Mouse (Mus musculus) heart, adult 2 months (tissue): Measurements from ENCODE around the gene Rab11a. TPM values are rescaled to one million over a fixed set of nuclear protein-coding genes. Genes with fewer than 3 reads are reported as not detected.
A peak's percentile ranks its signal among the peaks of the same experiment; 100 is the strongest.
"Not testable (repeated sequence)": the region's sequence is repeated elsewhere in the genome, so short reads cannot be mapped to it uniquely, and the experiment has no call there.

Experiments used
- DNase-seq, 2 experiments: peaks; one replicate each; pipeline ENCODE4 v3.0.0; 2021
- H3K27ac ChIP-seq: fragments of 200-600 bp; 2 replicates; pipeline ENCODE4 v1.8.1; 2022
- H3K27me3 ChIP-seq: fragments of 200-500 bp; 2 replicates; pipeline ENCODE4 v1.6.1; 2012; ENCODE audit warnings: mild to moderate bottlenecking, low read length, inconsistent platforms, mixed read lengths; ENCODE audit not compliant: control insufficient read depth, insufficient read depth
- H3K36me3 ChIP-seq: fragments of 200-500 bp; 2 replicates; pipeline ENCODE4 v1.6.1; 2012; ENCODE audit warnings: low read length, inconsistent platforms; ENCODE audit not compliant: control insufficient read depth, insufficient read depth
- H3K4me1 ChIP-seq: fragments of 200-500 bp; 2 replicates; pipeline ENCODE4 v1.6.1; 2011; ENCODE audit warnings: low read length; ENCODE audit not compliant: control insufficient read depth, insufficient read depth
- H3K4me3 ChIP-seq: fragments of 200-600 bp; 2 replicates; pipeline ENCODE4 v1.8.1; 2022
- H3K79me2 ChIP-seq: fragments of 200-500 bp; replicated peaks from 2 replicates; pipeline ENCODE4 v1.6.1; 2012; ENCODE audit warnings: mild to moderate bottlenecking, inconsistent platforms, low read length, moderate library complexity, mixed read lengths; ENCODE audit not compliant: control insufficient read depth, insufficient read depth
- H3K9ac ChIP-seq: fragments of 200-500 bp; 2 replicates; pipeline ENCODE4 v1.6.1; 2012; ENCODE audit warnings: low read depth, mild to moderate bottlenecking, control low read depth, inconsistent platforms, low read length, mixed read lengths
- CTCF ChIP-seq: fragments of 200-600 bp; IDR thresholded peaks from 2 replicates; pipeline ENCODE4 v1.8.1; 2022; ENCODE audit warnings: antibody characterized with exemption, mild to moderate bottlenecking, moderate library complexity
- EP300 ChIP-seq: fragments of 200-500 bp; IDR thresholded peaks from 2 replicates; pipeline ENCODE4 v1.6.1; 2011; ENCODE audit warnings: low read depth, low read length, control low read depth; ENCODE audit not compliant: insufficient read depth
- POLR2A ChIP-seq: fragments of 200-500 bp; IDR thresholded peaks from 2 replicates; pipeline ENCODE4 v1.6.1; 2011; ENCODE audit warnings: mild to moderate bottlenecking, low read depth, low read length, control low read depth; ENCODE audit not compliant: insufficient read depth
- WGBS: fragments of 180-500 bp; shearing (Covaris S2); methylation state at CpG from one replicate; pipeline ENCODE4 v1.1.7; 2018; 5-methylcytosine and 5-hydroxymethylcytosine counted together
- intact Hi-C: fragments of 180-260 bp; cut with DNase I; formaldehyde crosslinking; loops from one replicate; pipeline ENCODE4 v1.15.1; 2025
- polyA plus RNA-seq: library from polyadenylated mRNA; depleted of rRNA; stranded (reverse); fragments of >200 nt; gene quantifications from 2 replicates; pipeline ENCODE4 v1.2.3, GENCODE M21; 2012
- total RNA-seq, 2 experiments: library from RNA; stranded (reverse); gene quantifications; 2 replicates each; pipeline ENCODE4 v1.2.3; 2021

Gene Rab11a
- total and polyA plus RNA-seq, 3 experiments: 79.0 to 162 (median 154) TPM

GRCm38 (mm10) chr9:64742453-64742852 lies 4.9 kb upstream of the Rab11a start:
- TF ChIP-seq CTCF (no peak), POLR2A (no peak), EP300 (no peak)
- Histone ChIP-seq H3K79me2 (no peaks in the 10 kb centered on the region), H3K27me3 (no peaks in the 10 kb centered on the region), H3K4me3 (no peak overlapping the region), H3K27ac (no peak overlapping the region), H3K36me3 (no peaks in the 10 kb centered on the region), H3K4me1 (no peaks in the 10 kb centered on the region), H3K9ac (no peak overlapping the region)
- WGBS: 35% methylated on average over 1 of the region's 1 CpGs
- no peak for DNase-seq
- intact Hi-C loops: no loop called here

- Histone ChIP-seq H3K4me1 (peaks cover 4% of the 10 kb centered on the region), H3K36me3 (peaks cover 7% of the 10 kb centered on the region), H3K9ac (no peak overlapping the region), H3K4me3 (no peak overlapping the region), H3K27ac (no peak overlapping the region), H3K79me2 (0 out of 2 replicates have a peak, but pooled peaks cover 2% of the 10 kb centered on the region), H3K27me3 (no peaks in the 10 kb centered on the region)
- no peak for TF ChIP-seq CTCF
- no peak for TF ChIP-seq EP300
- no peak for TF ChIP-seq POLR2A
- intact Hi-C loops: loop anchor here (5.0 to 10.0 kb wide), 3 partner anchors 73 to 456 kb away; partner anchors contain the start of genes Dennd4a, Dpp8 and Parp16
- WGBS: 78% methylated on average over 2 of the region's 2 CpGs
- DNase-seq: no peak
These were observed 1.4 kb upstream of the Rab11a start for GRCm38 (mm10) chr9:64739001-64739400.

- H3K4me3 ChIP-seq: peak overlapping the region; percentile 92
- H3K4me1 ChIP-seq: peaks cover 5% of the 10 kb centered on the region
- no peaks in the 10 kb centered on the region for H3K27me3 ChIP-seq
- peak overlapping the region; percentile 94 for H3K27ac ChIP-seq
- H3K79me2 ChIP-seq: 0 out of 2 replicates have a peak, but pooled peaks cover 2% of the 10 kb centered on the region
- intact Hi-C loops: loop anchor here (2.0 to 10.0 kb wide), 4 partner anchors 75 to 458 kb away; partner anchors contain the start of genes Dennd4a, Dis3l, Dpp8 and Parp16
- DNase-seq: peak; percentile 74 to 85
- H3K9ac ChIP-seq: peak overlapping the region; percentile 93
- WGBS: under 1% methylated on average over 35 of the region's 35 CpGs
- H3K36me3 ChIP-seq: peaks cover 18% of the 10 kb centered on the region
- TF ChIP-seq CTCF (peak; percentile 66), POLR2A (peak; percentile 74), EP300 (peak; percentile 97)
These were observed 736 bp downstream of the Rab11a start for GRCm38 (mm10) chr9:64736639-64737405.

- Histone ChIP-seq H3K79me2 (0 out of 2 replicates have a peak, but pooled peaks cover 3% of the 10 kb centered on the region), H3K4me3 (peak overlapping the region; percentile 92), H3K27ac (peak overlapping the region; percentile 94), H3K36me3 (peaks cover 24% of the 10 kb centered on the region), H3K9ac (peak overlapping the region; percentile 43), H3K4me1 (peaks cover 7% of the 10 kb centered on the region), H3K27me3 (no peaks in the 10 kb centered on the region)
- no peak for DNase-seq
- 2% methylated on average over 9 of the region's 9 CpGs for WGBS
- intact Hi-C loops: loop anchor here (2.0 to 10.0 kb wide), 4 partner anchors 76 to 459 kb away; partner anchors contain the start of genes Dennd4a, Dis3l, Dpp8 and Parp16
- TF ChIP-seq CTCF (no peak), EP300 (no peak), POLR2A (no peak)
These were observed 1.4 kb downstream of the Rab11a start for GRCm38 (mm10) chr9:64736076-64736638.

GRCm38 (mm10) chr9:64734992-64735391 lies 2.6 kb downstream of the Rab11a start:
- H3K27me3 ChIP-seq: not testable (repeated sequence)

GRCm38 (mm10) chr9:64734166-64734565 lies 3.4 kb downstream of the Rab11a start:
- intact Hi-C loops: loop anchor here (10.0 kb wide), 1 partner anchor 461 kb away; the partner anchor contains the start of gene Parp16
- TF ChIP-seq EP300 (no peak), POLR2A (no peak), CTCF (no peak)
- Histone ChIP-seq H3K27me3 (no peaks in the 10 kb centered on the region), H3K27ac (peak overlapping the region; percentile 18), H3K4me1 (peaks cover 12% of the 10 kb centered on the region), H3K9ac (no peak overlapping the region), H3K79me2 (peaks cover 7% of the 10 kb centered on the region; the same call in 1 of the 2 replicates), H3K36me3 (peaks cover 41% of the 10 kb centered on the region), H3K4me3 (peak overlapping the region; percentile 17; the same call in 1 of the 2 replicates)
- 35% methylated on average over 6 of the region's 6 CpGs for WGBS
- DNase-seq: no peak

More at GRCm38 (mm10) chr9:64734992-64735391, 2.6 kb downstream of the Rab11a start:
- H3K9ac ChIP-seq, DNase-seq, H3K4me3 ChIP-seq, H3K79me2 ChIP-seq: not testable (repeated sequence)
- Histone ChIP-seq H3K36me3 (peaks cover 34% of the 10 kb centered on the region), H3K27ac (peak overlapping the region; percentile 18), H3K4me1 (peaks cover 10% of the 10 kb centered on the region)
- 74% methylated on average over 7 of the region's 7 CpGs for WGBS
- intact Hi-C loops: loop anchor here (5.0 to 10.0 kb wide), 3 partner anchors 77 to 460 kb away; partner anchors contain the start of genes Dennd4a, Dpp8 and Parp16
